Mouse (Mus musculus): ENCODE measurements around the gene Oprl1. TPM values are rescaled to one million over a fixed set of nuclear protein-coding genes. Genes with fewer than 3 reads are reported as not detected.

Gene Oprl1
- polyA plus RNA-seq, 1 experiment, result 0.18 TPM

- DNase-seq (ENCODE audit: low spot score), result no peak
Measured at GRCm38 (mm10) chr2:181765251-181765650, 50.4 kb downstream of the Oprl1 start.

GRCm38 (mm10) chr2:181766672-181767557 is 52.1 kb downstream of the Oprl1 start:
- no peak for DNase-seq (ENCODE audit: low spot score)

- no peak for DNase-seq (ENCODE audit: low spot score)
Measured at GRCm38 (mm10) chr2:181768451-181768850, 53.6 kb downstream of the Oprl1 start.

- DNase-seq (ENCODE audit: low spot score), result no peak
Measured at GRCm38 (mm10) chr2:181769397-181769796, 54.6 kb downstream of the Oprl1 start.

Other genes with a start within 250 kb of the Oprl1 start
- not detected in 2 replicates for gene Abhd16b, start 221.8 kb upstream of the Oprl1 start, polyA plus RNA-seq (2012; rRNA removed)
- 118 and 128 TPM in 2 replicates for gene Tpd52l2, start 217.9 kb upstream of the Oprl1 start, polyA plus RNA-seq (2012; rRNA removed)
- 51.2 and 52.7 TPM in 2 replicates for gene Dnajc5, start 194.5 kb upstream of the Oprl1 start, polyA plus RNA-seq (2012; rRNA removed)
- 139 and 214 TPM in 2 replicates for gene Uckl1, start 130.1 kb upstream of the Oprl1 start, polyA plus RNA-seq (2012; rRNA removed)
- gene Prpf6, start 123.1 kb upstream of the Oprl1 start, polyA plus RNA-seq (2012; rRNA removed), result 30.7 and 40.9 TPM in 2 replicates
- gene Zfp512b, start 122.2 kb upstream of the Oprl1 start, polyA plus RNA-seq (2012; rRNA removed), result 43.9 and 52.6 TPM in 2 replicates
- gene Samd10, start 115.8 kb upstream of the Oprl1 start, polyA plus RNA-seq (2012; rRNA removed), result 14.7 and 20.2 TPM in 2 replicates
- gene Gm29797, start 58.0 kb upstream of the Oprl1 start, polyA plus RNA-seq (2012; rRNA removed), result 0.11 TPM in 1 of 2 replicates, not detected in the other
- 20.0 and 27.2 TPM in 2 replicates for gene Sox18, start 43.4 kb upstream of the Oprl1 start, polyA plus RNA-seq (2012; rRNA removed)
- gene Tcea2, start 34.7 kb upstream of the Oprl1 start, polyA plus RNA-seq (2012; rRNA removed), result 27.8 and 38.0 TPM in 2 replicates
- gene Rgs19, start 21.0 kb upstream of the Oprl1 start, polyA plus RNA-seq (2012; rRNA removed), result 40.4 and 51.8 TPM in 2 replicates
- not detected in 2 replicates for gene Lkaaear1, start 16.6 kb upstream of the Oprl1 start, polyA plus RNA-seq (2012; rRNA removed)
- 0.03 and 0.06 TPM in 2 replicates for gene Myt1, start 48.3 kb downstream of the Oprl1 start, polyA plus RNA-seq (2012; rRNA removed)
- gene Pcmtd2, start 122.8 kb downstream of the Oprl1 start, polyA plus RNA-seq (2012; rRNA removed), result 43.8 and 51.5 TPM in 2 replicates
- 20.5 and 23.0 TPM in 2 replicates for gene Polr3k, start 149.3 kb downstream of the Oprl1 start, polyA plus RNA-seq (2012; rRNA removed)

Measured in urinary bladder, adult 2 months (tissue).